ENCODE assay signal across 21 mouse cellular contexts in the genomic region with DNA sequence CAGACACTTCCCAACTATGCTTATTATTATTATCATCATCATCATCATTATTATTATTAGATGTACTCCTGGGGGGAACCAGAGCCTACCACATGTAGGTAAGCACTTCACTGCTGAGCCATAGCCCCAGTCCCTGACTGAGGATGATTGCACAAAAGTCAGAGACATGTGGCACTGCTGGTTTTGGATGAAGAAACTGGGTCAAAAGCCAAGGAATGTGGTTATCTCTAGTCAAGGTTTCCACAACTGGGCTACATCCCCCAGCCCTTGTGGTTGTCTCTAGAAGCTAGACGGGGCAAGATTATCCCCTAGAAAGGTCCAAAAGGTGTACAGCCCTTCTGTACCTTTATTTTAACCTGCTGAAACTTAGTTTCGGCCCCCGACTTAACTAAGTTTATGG. TPM values are rescaled to one million over a fixed set of nuclear protein-coding genes. Genes with fewer than 3 reads are reported as not detected.
DNase-seq lines count a peak whose midpoint lies in the region; ATAC-seq lines count a peak whose summit lies in the region.
"Had no signal": no experiment of that assay in that cellular context is flagged by ENCODE, and none has a peak within 500 bp of the region (broad histone marks: within the 10 kb centered on the region; RNA-seq: fewer than 3 reads in every experiment).

No protein-coding gene starts in this region.

- peak; percentile 83 for ATAC-seq in megakaryocyte progenitor cell, adult 5-6 weeks (replicated peaks; ENCODE audit: poor library complexity)
- ATAC-seq: activated CD4-positive, CD25-positive, alpha-beta regulatory T cell, adult 4 months; forebrain, postnatal 0 days; hindbrain, embryonic 16.5 days; intestine, postnatal 0 days; midbrain, embryonic 16.5 days had no signal

- DNase-seq in adrenal gland, postnatal 10 days, result peak; percentile 16
- DNase-seq in adrenal gland, postnatal 25 days, result no peak
- DNase-seq in lung, postnatal 25 days (ENCODE audit: low spot score), result peak; percentile 27
- DNase-seq in lung, postnatal 14 days, result no peak
- DNase-seq in adipocyte (ENCODE audit: low spot score), result peak; percentile 54
- DNase-seq in gastrocnemius, postnatal 10 days, result no peak
- DNase-seq in frontal cortex, postnatal 36 days (ENCODE audit: low spot score in 2 of 2), result no peak
- DNase-seq: cerebellum, adult 8-10 months; cerebellum, postnatal 36 days; forebrain, postnatal 0 days; gastrocnemius, postnatal 36 days; heart, postnatal 10 days; kidney, postnatal 36 days; thymus, postnatal 25 days had no signal

RNA-seq across cellular contexts. Expression of a gene that starts 6.5 kb away (rescaled TPM):
- not detected for total RNA-seq in adrenal gland, postnatal 10 days (2021)
- not detected in 2 replicates for total RNA-seq in adrenal gland, postnatal 25 days (2021)
- total RNA-seq in megakaryocyte progenitor cell, adult 5-6 weeks (2015), result not detected in 2 replicates
- total RNA-seq in megakaryocyte progenitor cell, adult 5-6 weeks (2017), result not detected in 2 replicates
- not detected for total RNA-seq in gastrocnemius, postnatal 10 days (2021)
- total RNA-seq: forebrain, postnatal 0 days; gastrocnemius, postnatal 36 days; heart, postnatal 10 days; layer of hippocampus, adult 8-10 months; left cerebral cortex, postnatal 14 days had no signal

RNA-seq across cellular contexts. Expression of a gene that starts 21.3 kb away (rescaled TPM):
- 10 to 100 TPM; 22.0 to 27.1 TPM for total RNA-seq in adrenal gland, postnatal 10 days (2021)
- 23.6 and 28.0 TPM in 2 replicates for total RNA-seq in adrenal gland, postnatal 25 days (2021)
- 367 and 372 TPM in 2 replicates for total RNA-seq in megakaryocyte progenitor cell, adult 5-6 weeks (2015)
- total RNA-seq in megakaryocyte progenitor cell, adult 5-6 weeks (2017), result 151 and 171 TPM in 2 replicates
- total RNA-seq in gastrocnemius, postnatal 10 days (2021), result 1 to 10 TPM; 5.8 to 9.0 TPM

Comparison
In these comparisons a context has a peak if more than half of its experiments do, and no peak if none do; other contexts are left out.
1. DNase-seq: peak in adrenal gland, postnatal 10 days (single experiment), lung, postnatal 25 days (single experiment) and adipocyte (single experiment); none in adrenal gland, postnatal 25 days (single experiment), lung, postnatal 14 days (single experiment), gastrocnemius, postnatal 10 days (single experiment) and frontal cortex, postnatal 36 days (0 of 2).